Mouse (Mus musculus) ES-Bruce4 (cell line): ENCODE results near the gene Cacng7.
A peak's percentile ranks its signal among the peaks of the same experiment; 100 is the strongest.

Experiments
- CTCF ChIP-seq: IDR thresholded peaks from one replicate; pipeline ENCODE4 v1.8.1; 2011; ENCODE audit warnings: low read depth, low read length
- EP300 ChIP-seq: IDR thresholded peaks from 2 replicates; pipeline ENCODE4 v1.6.1; 2011; ENCODE audit warnings: low read depth, low read length; ENCODE audit not compliant: insufficient read depth
- POLR2A ChIP-seq: IDR thresholded peaks from one replicate; pipeline ENCODE4 v1.8.1; 2011; ENCODE audit warnings: low read length; ENCODE audit not compliant: insufficient read depth

- peak; percentile 42; the same call in 1 of the 2 replicates for TF ChIP-seq EP300
- no peak for TF ChIP-seq POLR2A
- TF ChIP-seq CTCF = no peak
Measured at GRCm38 (mm10) chr7:3366705-3367516, 34.2 kb downstream of the Cacng7 start.
